Mouse (Mus musculus): Measurements from ENCODE around the gene Agmat. TPM values are rescaled to one million over a fixed set of nuclear protein-coding genes. Genes with fewer than 3 reads are reported as not detected.

The Agmat gene
- not detected for polyA plus RNA-seq (2017; shearing (Covaris generic))

DNA sequence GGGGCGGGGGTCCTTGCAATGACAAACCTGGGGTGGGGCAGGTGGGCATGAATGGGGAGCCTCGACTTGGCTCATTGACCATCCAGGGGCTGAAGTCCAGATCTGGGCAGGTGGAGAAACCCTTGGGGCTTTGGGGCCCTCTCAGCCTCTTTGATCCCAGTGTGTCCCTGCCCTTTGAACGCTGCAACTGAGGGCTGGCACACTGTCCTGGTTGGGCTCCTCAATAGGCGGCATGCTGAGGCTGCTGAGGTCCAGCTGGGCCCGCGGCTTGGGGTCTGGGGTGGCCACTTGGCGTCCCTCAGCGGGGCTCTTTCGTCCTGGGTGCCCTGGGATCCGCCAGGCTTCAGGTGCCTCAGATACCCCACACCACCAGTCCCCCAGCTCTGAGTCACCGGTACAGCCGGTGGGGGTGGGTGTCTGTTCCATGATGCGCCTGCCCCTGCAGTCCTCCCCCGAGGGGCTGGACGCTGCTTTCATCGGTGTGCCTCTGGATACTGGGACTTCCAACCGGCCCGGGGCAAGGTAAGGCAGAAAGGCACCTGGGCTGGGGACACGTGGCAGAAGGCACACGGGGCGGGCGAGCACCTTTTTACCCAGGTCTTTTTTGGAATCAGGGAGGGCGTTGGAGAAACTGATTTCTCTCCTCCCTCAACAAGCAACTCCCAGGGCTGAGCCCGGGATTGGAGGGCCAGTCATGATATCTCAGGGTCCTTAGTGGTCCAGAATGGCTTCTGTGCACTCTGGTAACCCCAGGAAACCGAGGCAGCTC is at the start of gene Agmat:
Agmat (plus strand) TSS at position 95 of the 769 bp plus-strand sequence.

GRCm38 (mm10) chr4:141722731-141723672 is 23.5 kb upstream of the Agmat start, which contains the start of gene Ddi2:
Gene Ddi2, minus strand, starts transcription at chr4:141723419.

DNA sequence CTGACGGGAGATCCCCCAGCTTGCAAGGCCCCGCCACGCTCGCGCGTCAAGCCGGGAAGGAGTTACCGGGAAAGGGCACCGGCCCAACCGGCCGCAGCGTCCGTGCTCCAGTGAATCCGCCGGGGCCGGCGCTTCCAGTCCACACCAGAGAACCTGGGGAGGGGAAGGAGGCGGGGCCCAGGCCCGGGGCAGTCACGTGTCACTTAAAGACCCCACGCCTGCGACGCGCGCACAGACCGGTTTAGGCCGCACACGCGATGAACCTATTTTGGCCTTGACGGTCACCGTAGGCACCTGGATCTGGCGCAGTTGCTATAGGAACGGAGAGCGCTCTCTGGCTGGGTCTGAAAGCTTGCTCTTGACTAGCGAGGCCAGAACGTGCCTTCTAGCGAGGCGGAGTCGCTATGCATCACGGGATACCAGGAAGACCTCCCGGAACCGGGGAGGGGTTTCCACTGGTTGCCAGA is 44.1 kb downstream of the Agmat start, which contains the start of gene Dnajc16:
Dnajc16 (minus strand) TSS at position 408 of the 467 bp plus-strand sequence.

DNA sequence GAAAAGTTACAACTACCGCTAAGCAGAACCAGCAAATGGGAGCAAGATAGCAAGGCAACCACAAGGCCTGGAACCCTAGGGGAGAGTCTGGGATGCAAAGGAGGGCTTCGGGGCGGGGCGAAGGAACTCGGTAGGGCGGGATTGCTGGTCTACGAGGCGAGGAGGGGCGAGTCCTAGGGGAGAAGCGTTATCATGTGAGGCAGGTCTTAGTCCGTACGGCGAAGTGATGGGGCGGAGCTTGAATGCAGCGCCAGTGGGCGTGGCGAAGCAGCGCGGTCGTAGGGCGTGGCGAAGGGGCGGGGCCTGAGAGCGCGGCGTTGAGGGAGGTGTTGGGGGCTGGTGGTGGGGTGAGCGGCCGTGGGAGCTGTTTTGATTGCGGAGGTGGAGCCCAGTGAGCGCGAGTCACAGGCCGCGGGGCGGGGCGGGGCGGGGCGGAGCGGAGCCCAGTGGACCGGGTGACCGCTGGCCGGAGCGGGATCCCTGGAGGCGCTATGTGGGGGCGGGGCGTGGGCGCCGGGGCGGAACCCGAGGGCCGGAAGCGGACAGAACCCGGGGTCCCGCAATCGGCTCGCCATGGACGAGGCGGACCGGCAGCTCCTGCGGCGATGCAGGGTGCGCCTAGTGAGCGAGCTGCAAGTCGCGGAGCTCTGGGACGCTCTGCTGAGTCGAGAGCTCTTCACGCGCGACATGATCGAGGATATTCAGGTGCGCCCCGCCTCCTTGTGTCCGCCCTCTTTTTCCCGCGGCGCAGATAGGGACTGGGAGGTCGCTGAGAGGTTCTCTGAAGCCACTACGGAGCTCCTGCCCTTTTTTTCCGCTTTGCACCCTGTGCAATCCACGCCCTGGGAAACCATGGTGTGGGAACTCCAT is 47.0 kb downstream of the Agmat start, which contains the start of gene Casp9:
Casp9 (plus strand) TSS at position 331 of the 870 bp plus-strand sequence.

Other genes with a start within 250 kb of the Agmat start
- gene Spen, start 208.1 kb upstream of the Agmat start, polyA plus RNA-seq (2017; shearing (Covaris generic)), result 6.4 TPM
- 0.21 TPM for gene Fblim1, start 140.6 kb upstream of the Agmat start, polyA plus RNA-seq (2017; shearing (Covaris generic))
- gene Tmem82, start 128.0 kb upstream of the Agmat start, polyA plus RNA-seq (2017; shearing (Covaris generic)), result 0.22 TPM
- gene Slc25a34, start 122.9 kb upstream of the Agmat start, polyA plus RNA-seq (2017; shearing (Covaris generic)), result not detected
- gene Plekhm2, start 81.8 kb upstream of the Agmat start, polyA plus RNA-seq (2017; shearing (Covaris generic)), result 4.9 TPM
- gene Rsc1a1, start 61.1 kb upstream of the Agmat start, polyA plus RNA-seq (2017; shearing (Covaris generic)), result not detected
- 5.4 TPM for gene Ddi2, start 23.3 kb upstream of the Agmat start, polyA plus RNA-seq (2017; shearing (Covaris generic))
- gene Dnajc16, start 44.3 kb downstream of the Agmat start, polyA plus RNA-seq (2017; shearing (Covaris generic)), result 4.9 TPM
- 20.3 TPM for gene Casp9, start 46.9 kb downstream of the Agmat start, polyA plus RNA-seq (2017; shearing (Covaris generic))
- gene Cela2a, start 79.5 kb downstream of the Agmat start, polyA plus RNA-seq (2017; shearing (Covaris generic)), result not detected
- gene Ctrc, start 99.7 kb downstream of the Agmat start, polyA plus RNA-seq (2017; shearing (Covaris generic)), result not detected
- gene Efhd2, start 128.2 kb downstream of the Agmat start, polyA plus RNA-seq (2017; shearing (Covaris generic)), result 15.0 TPM

Measured in activated CD4-positive, CD25-positive, alpha-beta regulatory T cell, adult 9 weeks (primary cell).